Mouse (Mus musculus): Measurements from ENCODE around the gene Helb.

DNA sequence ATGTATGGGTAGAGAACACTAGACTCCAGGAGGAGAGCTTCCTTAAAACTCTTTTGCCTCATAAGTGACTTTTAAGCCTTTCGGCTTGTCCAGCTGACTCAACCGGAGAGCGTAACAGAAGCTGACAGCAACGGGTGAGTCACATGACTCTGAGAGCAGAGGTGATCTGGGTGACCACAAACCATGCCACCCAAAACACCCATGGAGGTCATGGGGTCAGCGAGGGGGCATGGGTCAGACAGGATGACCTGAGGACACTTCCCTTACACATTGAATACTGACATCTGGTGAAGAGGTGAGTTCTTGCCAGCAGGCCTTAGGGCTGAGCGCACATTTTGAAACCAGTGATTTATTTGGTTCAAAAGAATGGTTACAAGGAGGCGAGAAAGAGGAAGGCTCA, 38.9 kb upstream of the Helb start:
- no peak for TF ChIP-seq CTCF (conservative IDR thresholded peaks at IDR 0.05; ENCODE audit: insufficient read depth, insufficient read length, low read depth, low read length)
- TF ChIP-seq POLR2A (IDR thresholded peaks at IDR 0.05; ENCODE audit: low read depth, low read length) = no peak
